Mouse (Mus musculus) liver, embryonic 15.5 days (tissue): ENCODE measurements around the gene Klhl15. TPM values are rescaled to one million over a fixed set of nuclear protein-coding genes. Genes with fewer than 3 reads are reported as not detected.

Source experiments
- ATAC-seq: fragments of 200-750 bp; cut with Nextera tagmentation; 2 replicates; pipeline ENCODE4 v1.8.0; 2017; ENCODE audit warnings: moderate number of reproducible peaks, mild to moderate bottlenecking, moderate library complexity; ENCODE audit not compliant: insufficient read depth
- H3K27ac ChIP-seq: fragments of 300-500 bp; sonication (generic); replicated peaks from 2 replicates; pipeline ENCODE4 v1.5.1; 2015; ENCODE audit warnings: mild to moderate bottlenecking, inconsistent platforms
- H3K27me3 ChIP-seq: fragments of 300-500 bp; sonication (generic); 2 replicates; pipeline ENCODE4 v1.6.1; 2015; ENCODE audit warnings: mild to moderate bottlenecking, inconsistent platforms
- H3K36me3 ChIP-seq: fragments of 300-500 bp; sonication (generic); replicated peaks from 2 replicates; pipeline ENCODE4 v1.6.1; 2015; ENCODE audit warnings: moderate library complexity, mild to moderate bottlenecking, inconsistent platforms
- H3K4me1 ChIP-seq: fragments of 300-500 bp; sonication (generic); replicated peaks from 2 replicates; pipeline ENCODE4 v1.6.1; 2015; ENCODE audit warnings: inconsistent platforms
- H3K4me2 ChIP-seq: fragments of 300-500 bp; sonication (generic); 2 replicates; pipeline ENCODE4 v1.6.1; 2015; ENCODE audit warnings: moderate library complexity, mild to moderate bottlenecking, inconsistent platforms
- H3K4me3 ChIP-seq: fragments of 300-500 bp; sonication (generic); replicated peaks from 2 replicates; pipeline ENCODE4 v1.5.1; 2015; ENCODE audit warnings: mild to moderate bottlenecking, inconsistent platforms
- H3K9ac ChIP-seq: fragments of 300-500 bp; sonication (generic); 2 replicates; pipeline ENCODE4 v1.6.1; 2015; ENCODE audit warnings: moderate library complexity, mild to moderate bottlenecking, inconsistent platforms
- H3K9me3 ChIP-seq: fragments of 300-500 bp; sonication (generic); replicated peaks from 2 replicates; pipeline ENCODE4 v1.6.1; 2016; ENCODE audit warnings: inconsistent platforms
- WGBS: fragments of 180-500 bp; shearing (Covaris S2); methylation state at CpG from one replicate; pipeline ENCODE4 v1.1.7; 2015; ENCODE audit warnings: mixed read lengths; ENCODE audit not compliant: insufficient replicate concordance; 5-methylcytosine and 5-hydroxymethylcytosine counted together
- microRNA-seq: library from miRNA; unstranded; fragments of <30 nt; microRNA quantifications from one replicate; pipeline ENCODE4, GENCODE M21; 2016
- polyA plus RNA-seq: library from polyadenylated mRNA; unstranded; fragments of >200 nt; fragmentation: Nextera tagmentation; extraction: Ambion mirVana; gene quantifications from 2 replicates; pipeline ENCODE4 v1.2.1, GENCODE M21; 2015

Klhl15 gene
- polyA plus RNA-seq, 1 experiment from 2014 or later = 3.2 TPM

- H3K36me3 ChIP-seq = no peaks in the 10 kb centered on the region
- no peak for ATAC-seq
- 3% methylated on average over 2 of the region's 2 CpGs for WGBS
Measured at GRCm38 (mm10) chrX:94288923-94289322, 54.5 kb downstream of the Klhl15 start.

GRCm38 (mm10) chrX:94302928-94303327 lies 68.5 kb downstream of the Klhl15 start:
- Histone ChIP-seq H3K36me3 (no peaks in the 10 kb centered on the region), H3K4me1 (no peaks in the 10 kb centered on the region), H3K27ac (no peak overlapping the region), H3K9ac (no peak overlapping the region), H3K4me3 (no peak overlapping the region), H3K9me3 (no peaks in the 10 kb centered on the region), H3K4me2 (no peak overlapping the region), H3K27me3 (peaks cover 20% of the 10 kb centered on the region)
- ATAC-seq = no peak
- WGBS = 39% methylated on average over 2 of the region's 2 CpGs

More at GRCm38 (mm10) chrX:94288923-94289322, 54.5 kb downstream of the Klhl15 start:
- no peaks in the 10 kb centered on the region for H3K4me1 ChIP-seq
- no peak overlapping the region for H3K9ac ChIP-seq
- H3K9me3 ChIP-seq = no peaks in the 10 kb centered on the region
- peaks cover 15% of the 10 kb centered on the region for H3K27me3 ChIP-seq
- no peak overlapping the region for H3K4me2 ChIP-seq
- no peak overlapping the region for H3K27ac ChIP-seq
- no peak overlapping the region for H3K4me3 ChIP-seq

GRCm38 (mm10) chrX:94321036-94321902 lies 86.9 kb downstream of the Klhl15 start:
- no peaks in the 10 kb centered on the region for H3K9me3 ChIP-seq
- 69% methylated on average over 11 of the region's 11 CpGs for WGBS
- H3K4me3 ChIP-seq = no peak overlapping the region
- peaks cover 16% of the 10 kb centered on the region for H3K27me3 ChIP-seq
- no peaks in the 10 kb centered on the region for H3K36me3 ChIP-seq
- no peaks in the 10 kb centered on the region for H3K4me1 ChIP-seq
- ATAC-seq = no peak
- no peak overlapping the region for H3K4me2 ChIP-seq
- H3K9ac ChIP-seq = no peak overlapping the region
- no peak overlapping the region for H3K27ac ChIP-seq

Small RNA genes lying within 50 kb of the gene (microRNA-seq; reads per million reads assigned to microRNA genes)
- gene Mir7673 = not detected

Other genes with a start within 250 kb of the Klhl15 start
- 12.6 and 13.7 TPM in 2 replicates for gene Zfx, start 110.9 kb upstream of the Klhl15 start, polyA plus RNA-seq
- 37.2 and 37.4 TPM in 2 replicates for gene Eif2s3x, start 21.7 kb upstream of the Klhl15 start, polyA plus RNA-seq
- gene Fam90a1b, start 132.2 kb downstream of the Klhl15 start, polyA plus RNA-seq = 0.07 TPM in 1 of 2 replicates, not detected in the other
- 38.8 and 47.8 TPM in 2 replicates for gene Apoo, start 132.5 kb downstream of the Klhl15 start, polyA plus RNA-seq